Mouse (Mus musculus): Measurements from ENCODE around the gene Col25a1.

Gene Col25a1

GRCm38 (mm10) chr3:130131201-130131600, at the start of gene Col25a1:
TSS of gene Col25a1 (plus strand) at chr3:130131501.
- no peak for DNase-seq (ENCODE audit: low read depth, low spot score)

DNA sequence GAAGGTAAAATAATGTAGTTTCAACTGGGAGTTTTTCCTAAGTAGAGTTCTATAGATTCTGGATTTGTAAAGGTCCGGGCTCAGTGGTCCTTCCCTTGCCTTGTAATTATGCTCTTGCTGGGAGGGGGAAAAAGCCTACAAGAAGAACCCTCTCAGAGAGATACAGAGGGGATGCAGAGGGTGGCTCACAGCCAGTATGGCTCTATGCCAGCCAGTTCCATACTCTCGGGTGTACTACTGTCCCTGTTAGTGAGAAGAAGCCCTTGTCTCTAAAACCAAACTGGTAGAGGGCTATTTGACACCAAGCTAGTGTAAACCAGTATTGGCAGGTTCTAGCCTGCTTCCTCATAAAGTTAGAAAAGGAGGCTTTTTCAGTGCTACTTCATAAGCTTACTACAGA, 48.0 kb upstream of the Col25a1 start:
- no peak for DNase-seq (ENCODE audit: low read depth, low spot score)

DNA sequence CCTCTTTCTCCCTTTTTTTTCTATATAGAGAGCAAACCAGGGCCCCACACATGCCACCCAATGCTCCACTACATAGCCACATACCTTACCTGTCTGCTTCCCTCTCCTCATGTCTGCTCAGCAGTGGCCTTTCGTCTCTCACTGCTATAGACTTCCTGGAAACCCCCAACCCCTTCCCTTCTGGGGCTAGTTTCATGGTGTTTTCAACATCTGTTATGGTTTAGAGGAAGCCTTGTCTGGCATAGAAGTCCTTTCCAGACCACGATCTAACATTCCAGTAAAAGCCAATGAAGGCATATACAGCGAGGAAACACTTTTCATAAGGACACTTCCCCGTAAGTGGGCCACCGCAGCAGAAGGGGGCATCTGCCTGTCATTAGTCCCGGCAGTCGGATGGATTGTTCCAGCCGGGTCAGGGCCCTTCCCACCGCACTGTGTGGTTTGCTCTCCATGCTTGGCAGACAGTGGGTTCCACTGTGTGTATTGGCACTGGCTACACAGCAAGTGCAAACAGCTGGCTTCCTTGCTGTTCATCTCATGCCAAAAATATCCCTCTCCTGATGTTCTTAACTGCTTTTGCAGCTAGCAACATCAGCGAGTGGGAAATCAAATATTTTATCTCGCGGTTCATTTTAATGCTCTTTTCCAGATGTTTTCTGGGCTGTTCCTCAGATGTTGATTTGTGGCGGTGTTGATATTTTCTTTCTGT, 44.8 kb upstream of the Col25a1 start:
- peak; percentile 32 for DNase-seq (ENCODE audit: low read depth, low spot score)

- no peak for DNase-seq (ENCODE audit: low read depth, low spot score)
Observed at GRCm38 (mm10) chr3:130087466-130087865, 43.8 kb upstream of the Col25a1 start.

DNA sequence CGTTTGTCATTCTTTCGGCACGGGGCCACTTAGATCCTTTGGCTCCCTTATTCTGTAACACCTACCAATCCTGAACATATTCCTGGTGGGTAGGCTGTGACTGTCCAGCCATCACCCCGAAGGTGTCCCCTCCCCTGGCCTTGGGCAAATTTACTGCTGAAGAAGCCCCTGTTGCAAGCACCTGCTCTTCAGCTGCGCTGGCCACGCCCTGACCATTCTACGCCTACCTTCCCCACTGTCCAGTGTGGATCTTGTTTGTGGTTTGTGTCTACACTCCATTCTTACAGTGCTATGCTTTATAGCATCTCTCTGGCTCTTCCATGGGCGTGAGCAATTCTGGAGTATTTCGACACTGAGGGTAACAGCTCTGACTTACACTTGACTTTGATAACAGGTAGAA, 42.6 kb upstream of the Col25a1 start:
- no peak for DNase-seq (ENCODE audit: low read depth, low spot score)

- no peak for DNase-seq (ENCODE audit: low read depth, low spot score)
Observed at GRCm38 (mm10) chr3:130090460-130090859, 40.8 kb upstream of the Col25a1 start.

GRCm38 (mm10) chr3:130094125-130094704, 37.1 kb upstream of the Col25a1 start:
- DNase-seq (ENCODE audit: low read depth, low spot score): no peak

- peak; percentile 51 for DNase-seq (ENCODE audit: low read depth, low spot score)
Observed at GRCm38 (mm10) chr3:130095160-130095781, 36.0 kb upstream of the Col25a1 start.

DNA sequence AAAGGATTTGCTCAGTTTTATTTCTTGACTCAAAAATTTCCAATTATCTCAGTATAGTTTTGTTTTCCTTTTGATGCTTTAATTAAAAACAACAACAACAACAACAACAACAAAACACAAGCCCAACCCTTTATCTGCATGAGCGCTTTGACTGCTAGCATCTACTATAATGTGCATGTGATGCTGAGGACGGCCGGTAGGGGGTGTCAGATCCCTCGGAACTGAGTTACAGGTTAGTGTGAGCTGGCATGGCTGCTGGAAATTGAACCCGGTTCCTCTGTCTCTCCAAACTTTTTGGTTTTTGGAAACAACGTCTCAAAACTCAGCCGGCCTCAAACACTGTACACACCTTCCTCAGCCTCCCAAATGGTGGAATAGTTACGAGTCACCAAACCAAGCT, 27.8 kb upstream of the Col25a1 start:
- DNase-seq (ENCODE audit: low read depth, low spot score): peak; percentile 28

- no peak for DNase-seq (ENCODE audit: low read depth, low spot score)
Observed at GRCm38 (mm10) chr3:130104471-130104870, 26.8 kb upstream of the Col25a1 start.

DNA sequence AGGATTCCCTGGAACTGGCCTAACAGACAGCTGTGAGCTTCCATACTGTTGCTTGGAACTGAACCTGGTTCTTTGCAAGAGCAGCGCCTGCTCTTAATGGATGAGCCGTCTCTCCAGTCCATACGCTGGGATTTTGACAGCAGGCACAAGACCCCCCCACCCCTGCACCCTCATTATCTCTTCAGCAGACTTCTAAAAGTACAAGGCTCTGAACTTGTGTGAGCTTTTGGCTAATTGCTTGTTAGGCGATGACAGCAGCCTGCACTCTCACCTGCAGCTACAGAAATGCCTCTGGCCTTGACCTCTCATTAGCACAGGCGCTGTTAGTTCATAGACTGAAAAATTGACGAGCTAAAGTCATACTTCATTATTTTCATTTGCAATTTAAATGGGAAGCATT, 14.4 kb upstream of the Col25a1 start:
- DNase-seq (ENCODE audit: low read depth, low spot score): no peak

DNA sequence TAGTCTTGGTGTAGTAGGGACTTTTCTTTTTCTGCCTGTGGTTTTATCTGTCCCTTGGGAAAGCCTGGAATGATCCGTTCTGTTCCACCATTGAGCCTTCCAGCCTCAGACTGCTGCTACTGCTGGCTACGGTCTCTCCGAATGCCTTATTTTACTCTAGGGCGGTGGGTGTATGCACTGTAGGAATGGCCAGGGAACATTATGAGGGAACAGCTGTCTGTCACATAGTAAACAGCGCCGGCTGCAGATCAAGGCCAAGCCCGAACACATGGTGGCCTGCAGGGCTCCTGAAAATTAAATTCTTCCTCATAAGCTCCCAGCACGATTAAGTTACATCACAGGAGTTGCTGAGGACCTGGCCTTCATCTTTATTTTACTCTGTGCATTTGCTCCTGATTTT, 3.5 kb upstream of the Col25a1 start:
- DNase-seq (ENCODE audit: low read depth, low spot score): no peak

GRCm38 (mm10) chr3:130128564-130128963, 2.7 kb upstream of the Col25a1 start:
- no peak for DNase-seq (ENCODE audit: low read depth, low spot score)

DNA sequence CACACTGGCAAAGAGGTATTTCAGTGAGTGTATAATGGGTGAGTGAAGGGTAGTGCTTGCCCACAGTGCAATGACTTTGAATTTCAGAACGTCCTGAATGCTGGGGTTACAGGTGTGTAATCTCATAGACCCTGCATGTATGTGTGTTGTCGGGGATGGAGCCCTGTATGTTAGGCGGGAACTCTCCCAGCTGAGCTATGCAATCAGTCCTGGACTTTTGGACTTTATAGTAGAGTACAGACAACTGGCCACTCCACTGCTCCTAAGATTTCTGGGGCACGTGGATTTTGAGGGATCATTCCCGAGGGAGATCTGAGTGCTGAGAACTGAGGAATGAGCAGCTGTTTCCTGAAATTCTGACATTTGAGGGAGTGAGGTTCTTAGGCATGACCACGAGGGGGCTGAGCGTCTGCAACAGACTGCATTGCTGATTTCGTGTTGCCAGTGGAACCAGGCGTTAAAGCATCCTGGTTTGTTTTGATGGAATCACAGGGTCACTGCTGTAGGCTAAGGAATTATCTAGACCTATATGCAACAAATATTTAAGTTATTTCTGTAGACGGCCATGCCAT, 1.6 kb upstream of the Col25a1 start:
- peak; percentile 46 for DNase-seq (ENCODE audit: low read depth, low spot score)

DNA sequence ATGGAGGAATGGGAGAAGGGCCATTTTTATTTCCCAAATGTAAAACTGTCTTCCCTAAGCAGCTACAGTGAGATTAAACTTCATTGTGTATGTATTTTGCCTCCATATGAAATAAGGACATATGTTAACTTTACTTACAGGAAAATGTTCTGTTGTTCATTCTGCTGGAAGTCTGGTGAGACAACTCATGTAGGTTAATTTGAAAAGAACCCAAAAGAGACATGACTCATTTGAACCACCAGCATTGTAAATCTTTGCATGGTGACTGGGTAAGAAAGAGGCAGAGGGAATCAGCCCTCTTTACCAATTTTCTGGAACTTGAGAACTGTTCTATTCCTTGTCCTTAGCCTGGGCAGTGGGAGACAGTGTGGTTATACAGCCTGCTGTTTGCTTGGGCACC, 5.9 kb downstream of the Col25a1 start:
- DNase-seq (ENCODE audit: low read depth, low spot score): no peak

DNA sequence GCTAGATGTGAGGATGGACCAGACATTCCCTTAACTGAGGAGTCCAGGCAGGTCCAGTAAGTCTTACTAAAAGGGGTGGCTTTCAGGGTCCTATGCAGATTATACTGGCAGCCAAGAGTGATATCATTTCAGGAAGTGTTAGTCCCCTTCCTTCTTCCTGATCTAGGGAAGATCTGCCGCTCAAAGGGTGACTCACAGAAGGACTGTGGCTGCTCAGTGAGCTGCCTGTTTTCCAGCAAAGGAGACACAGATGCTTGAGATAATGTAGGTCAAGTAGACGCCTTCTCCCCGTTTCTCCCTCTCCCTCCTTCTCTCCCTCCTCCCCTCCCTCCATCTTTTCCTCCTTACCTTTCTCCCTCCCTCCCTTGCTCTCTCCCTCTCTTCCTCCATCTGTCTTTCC, 6.3 kb downstream of the Col25a1 start:
- DNase-seq (ENCODE audit: low read depth, low spot score): no peak

- no peak for DNase-seq (ENCODE audit: low read depth, low spot score)
Observed at GRCm38 (mm10) chr3:130145874-130146273, 14.6 kb downstream of the Col25a1 start.

GRCm38 (mm10) chr3:130147827-130148226, 16.5 kb downstream of the Col25a1 start:
- DNase-seq (ENCODE audit: low read depth, low spot score): peak; percentile 30

GRCm38 (mm10) chr3:130149180-130149579, 17.9 kb downstream of the Col25a1 start:
- no peak for DNase-seq (ENCODE audit: low read depth, low spot score)

DNA sequence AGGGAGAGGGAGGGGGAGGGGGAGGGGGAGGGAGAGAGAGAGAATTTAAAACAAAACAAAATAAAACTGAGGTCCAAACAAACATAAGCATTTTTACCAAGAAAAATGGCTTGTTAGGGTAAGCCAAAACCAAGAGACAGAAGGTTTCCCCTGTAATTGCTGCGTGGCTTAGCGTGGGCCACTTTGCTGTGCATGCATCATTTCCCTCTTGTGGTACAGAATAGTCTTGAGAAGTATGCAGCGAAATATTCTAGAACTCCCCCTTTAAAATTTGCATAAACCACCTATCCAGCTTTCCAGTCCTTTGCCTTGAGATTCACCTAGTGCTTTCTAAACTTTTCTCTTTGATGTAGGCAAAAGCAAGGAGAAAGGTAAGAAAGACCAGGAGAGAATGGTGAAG, 21.8 kb downstream of the Col25a1 start:
- DNase-seq (ENCODE audit: low read depth, low spot score): no peak

- DNase-seq (ENCODE audit: low read depth, low spot score): no peak
Observed at GRCm38 (mm10) chr3:130157551-130157950, 26.2 kb downstream of the Col25a1 start.

GRCm38 (mm10) chr3:130159906-130160305, 28.6 kb downstream of the Col25a1 start:
- DNase-seq (ENCODE audit: low read depth, low spot score): no peak

DNA sequence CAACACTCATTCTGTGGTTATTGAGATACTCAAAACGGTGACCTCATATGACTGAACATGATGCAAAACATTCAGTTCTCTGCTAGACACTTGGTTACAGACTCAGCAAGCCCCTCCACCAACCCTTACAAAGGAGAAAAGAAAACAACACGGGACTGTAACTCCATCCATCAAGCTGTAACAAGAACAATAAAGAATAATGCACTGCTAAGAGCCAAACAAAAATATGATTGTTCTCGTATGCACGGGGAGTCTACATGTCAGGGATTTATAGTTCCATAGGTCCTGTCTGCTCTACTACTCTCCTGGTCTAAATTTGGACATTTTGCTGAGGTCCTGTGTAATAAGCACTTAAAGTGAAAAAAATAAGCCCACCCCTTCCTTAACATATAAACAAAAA, 29.6 kb downstream of the Col25a1 start:
- DNase-seq (ENCODE audit: low read depth, low spot score): no peak
